Mouse (Mus musculus) testis, adult 2 months (tissue): Measurements from ENCODE around the gene Odf3. TPM values are rescaled to one million over a fixed set of nuclear protein-coding genes. Genes with fewer than 3 reads are reported as not detected.

ENCODE experiments used
- H3K27ac ChIP-seq: fragments of 200-500 bp; 2 replicates; pipeline ENCODE4 v1.5.1; 2012; ENCODE audit warnings: low read depth, low read length; ENCODE audit not compliant: control insufficient read depth, insufficient read depth
- H3K27me3 ChIP-seq: fragments of 200-500 bp; 2 replicates; pipeline ENCODE4 v1.6.1; 2012; ENCODE audit warnings: mild to moderate bottlenecking, low read length, moderate library complexity; ENCODE audit not compliant: control insufficient read depth, insufficient read depth
- H3K36me3 ChIP-seq: fragments of 200-500 bp; 2 replicates; pipeline ENCODE4 v1.6.1; 2012; ENCODE audit warnings: mild to moderate bottlenecking, low read length; ENCODE audit not compliant: control insufficient read depth, insufficient read depth
- H3K4me1 ChIP-seq: fragments of 200-500 bp; 2 replicates; pipeline ENCODE4 v1.6.1; 2012; ENCODE audit warnings: low read length; ENCODE audit not compliant: control insufficient read depth, insufficient read depth
- H3K4me3 ChIP-seq: fragments of 200-500 bp; 2 replicates; pipeline ENCODE4 v1.5.1; 2012; ENCODE audit warnings: low read depth, mild to moderate bottlenecking, low read length, moderate library complexity, mixed read lengths; ENCODE audit not compliant: control insufficient read depth
- CTCF ChIP-seq: fragments of 200-500 bp; IDR thresholded peaks from 2 replicates; pipeline ENCODE4 v1.5.1; 2012; ENCODE audit warnings: low read depth, mild to moderate bottlenecking, inconsistent platforms, low read length, moderate library complexity; ENCODE audit not compliant: control insufficient read depth, insufficient read depth, insufficient replicate concordance
- POLR2A ChIP-seq: fragments of 200-500 bp; IDR thresholded peaks from 2 replicates; pipeline ENCODE4 v1.6.1; 2012; ENCODE audit warnings: low read depth, mild to moderate bottlenecking, inconsistent platforms, low read length, moderate library complexity; ENCODE audit not compliant: control insufficient read depth
- polyA plus RNA-seq: library from polyadenylated mRNA; depleted of rRNA; stranded (reverse); fragments of >200 nt; gene quantifications from 2 replicates; pipeline ENCODE4 v1.2.3, GENCODE M21; 2012; rRNA removed

Gene Odf3
- polyA plus RNA-seq, 1 experiment: 539 TPM

GRCm38 (mm10) chr7:140894031-140894430 lies 46.4 kb downstream of the Odf3 start:
- Histone ChIP-seq H3K4me3 (no peak overlapping the region), H3K36me3 (peaks cover 2% of the 10 kb centered on the region), H3K27ac (no peak overlapping the region), H3K4me1 (no peaks in the 10 kb centered on the region), H3K27me3 (no peaks in the 10 kb centered on the region)
- no peak for TF ChIP-seq POLR2A

- TF ChIP-seq POLR2A: no peak
- TF ChIP-seq CTCF: no peak
- Histone ChIP-seq H3K27ac (no peak overlapping the region), H3K27me3 (no peaks in the 10 kb centered on the region), H3K4me3 (no peak overlapping the region), H3K36me3 (peaks cover 2% of the 10 kb centered on the region), H3K4me1 (no peaks in the 10 kb centered on the region)
These were observed 47.0 kb downstream of the Odf3 start for GRCm38 (mm10) chr7:140894611-140895010.

GRCm38 (mm10) chr7:140897863-140898262 lies 50.3 kb downstream of the Odf3 start:
- no peaks in the 10 kb centered on the region for H3K36me3 ChIP-seq
- no peak overlapping the region for H3K27ac ChIP-seq
- H3K4me1 ChIP-seq: no peaks in the 10 kb centered on the region
- H3K4me3 ChIP-seq: no peak overlapping the region
- TF ChIP-seq CTCF: no peak
- TF ChIP-seq POLR2A: no peak
- no peaks in the 10 kb centered on the region for H3K27me3 ChIP-seq

- TF ChIP-seq CTCF: no peak
- TF ChIP-seq POLR2A: no peak
- Histone ChIP-seq H3K36me3 (no peaks in the 10 kb centered on the region), H3K4me1 (no peaks in the 10 kb centered on the region), H3K27me3 (no peaks in the 10 kb centered on the region), H3K27ac (no peak overlapping the region), H3K4me3 (no peak overlapping the region)
These were observed 51.5 kb downstream of the Odf3 start for GRCm38 (mm10) chr7:140899121-140899520.

GRCm38 (mm10) chr7:140900220-140900619 lies 52.6 kb downstream of the Odf3 start, which contains the start of gene Cox8b:
Gene Cox8b (minus strand): TSS chr7:140900446.
- no peak for TF ChIP-seq CTCF
- Histone ChIP-seq H3K4me3 (no peak within 1 kb of the TSS), H3K36me3 (no peaks in the 10 kb centered on the region), H3K27me3 (no peaks in the 10 kb centered on the region), H3K27ac (no peak within 1 kb of the TSS), H3K4me1 (no peaks in the 10 kb centered on the region)

Other genes with a start within 250 kb of the Odf3 start
- 0.17 and 0.32 TPM in 2 replicates for gene Olfr46, start 246.5 kb upstream of the Odf3 start, polyA plus RNA-seq
- gene Olfr61, start 218.8 kb upstream of the Odf3 start, polyA plus RNA-seq: 0.08 and 0.26 TPM in 2 replicates
- 0.28 TPM in 1 of 2 replicates, not detected in the other for gene Olfr53, start 201.4 kb upstream of the Odf3 start, polyA plus RNA-seq
- gene Olfr539, start 187.9 kb upstream of the Odf3 start, polyA plus RNA-seq: 0.65 and 0.82 TPM in 2 replicates
- not detected in 2 replicates for gene Olfr45, start 165.9 kb upstream of the Odf3 start, polyA plus RNA-seq
- gene Olfr541, start 150.5 kb upstream of the Odf3 start, polyA plus RNA-seq: not detected in 2 replicates
- 0.33 and 0.84 TPM in 2 replicates for gene Cyp2e1, start 84.1 kb upstream of the Odf3 start, polyA plus RNA-seq
- gene Syce1, start 60.0 kb upstream of the Odf3 start, polyA plus RNA-seq: 249 and 286 TPM in 2 replicates
- gene Zfp941, start 25.6 kb upstream of the Odf3 start, polyA plus RNA-seq: 1.6 and 1.7 TPM in 2 replicates
- 0.45 TPM in 1 of 2 replicates, not detected in the other for gene Urah, start 12.8 kb upstream of the Odf3 start, polyA plus RNA-seq
- not detected in 2 replicates for gene Scgb1c1, start 2.3 kb upstream of the Odf3 start, polyA plus RNA-seq
- not detected in 2 replicates for gene Gm45785, start 8.5 kb downstream of the Odf3 start, polyA plus RNA-seq
- 33.7 and 34.5 TPM in 2 replicates for gene Ric8a, start 9.2 kb downstream of the Odf3 start, polyA plus RNA-seq
- gene Bet1l, start 9.8 kb downstream of the Odf3 start, polyA plus RNA-seq: 20.8 and 22.9 TPM in 2 replicates
- gene Psmd13, start 34.2 kb downstream of the Odf3 start, polyA plus RNA-seq: 74.8 and 77.4 TPM in 2 replicates
- gene Sirt3, start 34.5 kb downstream of the Odf3 start, polyA plus RNA-seq: 78.9 and 86.0 TPM in 2 replicates
- not detected in 2 replicates for gene Cox8b, start 52.6 kb downstream of the Odf3 start, polyA plus RNA-seq
- 0.08 and 0.23 TPM in 2 replicates for gene Nlrp6, start 73.1 kb downstream of the Odf3 start, polyA plus RNA-seq
- gene Pgghg, start 93.6 kb downstream of the Odf3 start, polyA plus RNA-seq: 2.0 and 2.4 TPM in 2 replicates
- 0.15 TPM in 1 of 2 replicates, not detected in the other for gene Ifitm5, start 102.5 kb downstream of the Odf3 start, polyA plus RNA-seq
- gene Gm45717, start 108.1 kb downstream of the Odf3 start, polyA plus RNA-seq: not detected in 2 replicates
- gene Ifitm2, start 108.2 kb downstream of the Odf3 start, polyA plus RNA-seq: 39.0 and 51.4 TPM in 2 replicates
- 3.0 and 6.9 TPM in 2 replicates for gene Ifitm1, start 119.4 kb downstream of the Odf3 start, polyA plus RNA-seq
- gene Ifitm3, start 163.0 kb downstream of the Odf3 start, polyA plus RNA-seq: 15.2 and 23.0 TPM in 2 replicates
- gene Ifitm6, start 170.1 kb downstream of the Odf3 start, polyA plus RNA-seq: 0.19 and 0.48 TPM in 2 replicates
- not detected in 2 replicates for gene Gm17387, start 181.3 kb downstream of the Odf3 start, polyA plus RNA-seq
- 18.0 and 23.7 TPM in 2 replicates for gene B4galnt4, start 213.3 kb downstream of the Odf3 start, polyA plus RNA-seq
- gene Pkp3, start 230.4 kb downstream of the Odf3 start, polyA plus RNA-seq: 0.83 and 0.84 TPM in 2 replicates